Mouse (Mus musculus) embryonic facial prominence, embryonic 14.5 days (tissue): ENCODE measurements around the gene Olfr1373. TPM values are rescaled to one million over a fixed set of nuclear protein-coding genes. Genes with fewer than 3 reads are reported as not detected.
A peak's percentile ranks its signal among the peaks of the same experiment; 100 is the strongest.
"Not testable (repeated sequence)": the region's sequence is repeated elsewhere in the genome, so short reads cannot be mapped to it uniquely, and the experiment has no call there.

ENCODE experiments used
- ATAC-seq: fragments of 200-750 bp; cut with Nextera tagmentation; 2 replicates; pipeline ENCODE4 v1.8.0; 2017; ENCODE audit warnings: low read depth, moderate number of reproducible peaks, moderate TSS enrichment
- DNase-seq: peaks from one replicate; pipeline ENCODE4 v3.0.0-alpha.2; 2015; ENCODE audit warnings: low spot score
- H3K27ac ChIP-seq: fragments of 300-500 bp; sonication (generic); replicated peaks from 2 replicates; pipeline ENCODE4 v1.5.1; 2014; ENCODE audit warnings: low read depth, mild to moderate bottlenecking, low read length, moderate library complexity
- H3K27me3 ChIP-seq: fragments of 300-500 bp; sonication (generic); replicated peaks from 2 replicates; pipeline ENCODE4 v1.6.1; 2014; ENCODE audit warnings: low read length; ENCODE audit not compliant: control insufficient read depth, insufficient read depth
- H3K36me3 ChIP-seq: fragments of 300-500 bp; sonication (generic); 2 replicates; pipeline ENCODE4 v1.6.1; 2014; ENCODE audit warnings: low read length, mixed read lengths; ENCODE audit not compliant: control insufficient read depth, insufficient read depth
- H3K4me1 ChIP-seq: fragments of 300-500 bp; sonication (generic); 2 replicates; pipeline ENCODE4 v1.6.1; 2014; ENCODE audit warnings: antibody characterized with exemption, low read length; ENCODE audit not compliant: control insufficient read depth, insufficient read depth
- H3K4me2 ChIP-seq: fragments of 300-500 bp; sonication (generic); 2 replicates; pipeline ENCODE4 v1.6.1; 2014; ENCODE audit warnings: low read depth, mild to moderate bottlenecking, low read length, moderate library complexity, mixed read lengths
- H3K4me3 ChIP-seq: fragments of 300-500 bp; sonication (generic); 2 replicates; pipeline ENCODE4 v1.5.1; 2014; ENCODE audit warnings: low read depth, mild to moderate bottlenecking, low read length
- H3K9ac ChIP-seq: fragments of 300-500 bp; sonication (generic); 2 replicates; pipeline ENCODE4 v1.6.1; 2014; ENCODE audit warnings: low read depth, mild to moderate bottlenecking, low read length, moderate library complexity, mixed read lengths
- H3K9me3 ChIP-seq: fragments of 300-500 bp; sonication (generic); 2 replicates; pipeline ENCODE4 v1.6.1; 2016; ENCODE audit warnings: low read length; ENCODE audit not compliant: control insufficient read depth
- WGBS: fragments of 180-500 bp; shearing (Covaris S2); extraction: QIAGEN DNeasy Blood & Tissue Kit; methylation state at CpG from one replicate; pipeline ENCODE4 v1.1.7; 2014; 5-methylcytosine and 5-hydroxymethylcytosine counted together
- polyA plus RNA-seq: library from polyadenylated mRNA; unstranded; fragments of >200 nt; fragmentation: Nextera tagmentation; extraction: Ambion mirVana; gene quantifications from 2 replicates; pipeline ENCODE4 v1.2.1, GENCODE M21; 2014

Gene Olfr1373
- polyA plus RNA-seq, 1 experiment from 2014 or later: not detected

DNA sequence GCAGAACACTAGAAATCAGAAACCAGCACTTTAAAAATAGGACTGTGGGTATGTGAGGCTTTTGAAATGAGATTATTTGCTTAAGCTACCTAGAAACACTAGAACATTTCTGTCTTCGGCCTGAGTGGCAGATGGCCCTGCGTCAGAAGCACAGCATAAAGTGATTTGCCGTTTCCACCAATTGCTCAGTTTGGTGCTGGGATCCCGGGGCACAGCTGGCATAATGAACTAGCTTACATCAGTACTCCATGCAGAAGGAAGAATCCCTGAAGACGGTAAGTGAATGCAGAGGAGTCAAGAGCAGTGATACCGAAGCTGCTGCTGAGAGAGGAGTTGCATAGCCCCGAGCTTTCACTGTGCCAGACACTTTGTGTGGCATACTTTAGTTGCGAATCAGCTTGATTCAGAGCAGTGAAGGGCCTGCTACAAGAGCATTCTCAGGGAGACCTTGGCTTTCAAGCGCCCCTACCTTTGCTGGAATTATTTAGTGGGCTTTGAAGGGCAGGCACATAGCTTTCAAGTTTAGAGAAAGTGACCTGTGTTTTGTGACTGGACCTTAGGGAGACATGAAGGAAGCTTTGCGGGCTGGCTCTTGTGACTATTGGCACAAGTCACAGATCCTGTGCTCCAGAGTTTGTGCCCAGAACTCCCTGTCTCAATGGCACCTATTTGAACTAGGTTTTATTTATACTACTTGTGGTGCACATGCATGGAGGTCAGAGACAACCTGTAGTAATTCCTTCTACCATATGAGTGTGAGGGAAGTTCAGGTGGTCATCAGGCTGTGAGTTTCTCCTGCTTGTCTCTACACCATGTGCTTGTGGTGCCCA, 15.5 kb downstream of the Olfr1373 start:
- 0 out of 2 replicates have a peak, but pooled peaks cover 3% of the 10 kb centered on the region for H3K9me3 ChIP-seq
- H3K36me3 ChIP-seq: peaks cover 19% of the 10 kb centered on the region
- no peak overlapping the region for H3K27ac ChIP-seq
- no peaks in the 10 kb centered on the region for H3K27me3 ChIP-seq
- 0 out of 2 replicates have a peak, but pooled peaks have one; percentile 34 for ATAC-seq
- peak; percentile 12 for DNase-seq
- no peak overlapping the region for H3K4me2 ChIP-seq
- no peak overlapping the region for H3K4me3 ChIP-seq
- no peak overlapping the region for H3K9ac ChIP-seq
- WGBS: 74% methylated on average over 10 of the region's 10 CpGs
- no peaks in the 10 kb centered on the region for H3K4me1 ChIP-seq

- DNase-seq: no peak
Measured at GRCm38 (mm10) chr11:52129171-52129570, 16.2 kb downstream of the Olfr1373 start.

GRCm38 (mm10) chr11:52128316-52129061, 16.8 kb downstream of the Olfr1373 start:
- H3K4me1 ChIP-seq: no peaks in the 10 kb centered on the region
- 0 out of 2 replicates have a peak overlapping the region, but pooled peaks have one; percentile 28 for H3K27ac ChIP-seq
- no peak overlapping the region for H3K4me2 ChIP-seq
- peaks cover 31% of the 10 kb centered on the region for H3K36me3 ChIP-seq
- no peaks in the 10 kb centered on the region for H3K27me3 ChIP-seq
- DNase-seq (no peak), ATAC-seq (no peak)
- H3K9me3 ChIP-seq: no peaks in the 10 kb centered on the region
- WGBS: 66% methylated on average over 5 of the region's 5 CpGs
- no peak overlapping the region for H3K4me3 ChIP-seq
- no peak overlapping the region for H3K9ac ChIP-seq

More at GRCm38 (mm10) chr11:52129171-52129570, 16.2 kb downstream of the Olfr1373 start:
- Histone ChIP-seq H3K27me3 (no peaks in the 10 kb centered on the region), H3K4me2 (no peak overlapping the region), H3K9me3 (no peaks in the 10 kb centered on the region), H3K9ac (no peak overlapping the region), H3K4me3 (no peak overlapping the region), H3K36me3 (peaks cover 25% of the 10 kb centered on the region), H3K27ac (no peak overlapping the region), H3K4me1 (no peaks in the 10 kb centered on the region)
- 0 out of 2 replicates have a peak, but pooled peaks have one; percentile 32 for ATAC-seq
- WGBS: 31% methylated on average over 3 of the region's 3 CpGs

- Histone ChIP-seq H3K27ac (no peak overlapping the region), H3K4me3 (no peak overlapping the region), H3K36me3 (peaks cover 38% of the 10 kb centered on the region), H3K27me3 (no peaks in the 10 kb centered on the region), H3K9me3 (no peaks in the 10 kb centered on the region), H3K9ac (no peak overlapping the region), H3K4me1 (no peaks in the 10 kb centered on the region), H3K4me2 (no peak overlapping the region)
- peak; percentile 18; the same call in 1 of the 2 replicates for ATAC-seq
- WGBS: 76% methylated on average over 5 of the region's 5 CpGs
- no peak for DNase-seq
Measured at GRCm38 (mm10) chr11:52127760-52128159, 17.6 kb downstream of the Olfr1373 start.

DNA sequence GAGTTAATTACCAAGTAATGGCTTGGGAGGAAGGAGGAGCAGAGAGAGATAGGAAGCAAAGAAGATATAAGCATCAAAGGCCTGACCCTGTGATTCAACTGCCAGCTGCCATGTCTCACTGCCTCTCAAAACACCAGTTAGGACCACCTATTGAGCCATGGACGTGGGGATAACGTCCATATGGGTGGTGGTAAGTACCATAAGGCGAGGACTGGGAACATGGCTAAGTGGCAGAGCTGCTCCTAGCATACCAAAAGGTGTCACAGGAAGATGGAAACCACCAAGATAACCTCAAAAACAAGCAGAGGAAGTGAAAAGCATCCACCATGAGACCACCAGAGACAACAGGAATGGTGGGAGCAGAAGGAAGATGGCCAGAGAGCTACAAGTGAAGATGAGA, 18.2 kb downstream of the Olfr1373 start:
- 78% methylated on average over 3 of the region's 3 CpGs for WGBS
- Histone ChIP-seq H3K4me3 (no peak overlapping the region), H3K36me3 (peaks cover 44% of the 10 kb centered on the region), H3K27me3 (no peaks in the 10 kb centered on the region), H3K9ac (no peak overlapping the region), H3K27ac (no peak overlapping the region), H3K4me2 (no peak overlapping the region), H3K4me1 (no peaks in the 10 kb centered on the region), H3K9me3 (no peaks in the 10 kb centered on the region)
- ATAC-seq (no peak), DNase-seq (no peak)

- H3K27ac ChIP-seq: no peak overlapping the region
- no peaks in the 10 kb centered on the region for H3K27me3 ChIP-seq
- no peak overlapping the region for H3K4me2 ChIP-seq
- ATAC-seq (no peak), DNase-seq (no peak)
- no peak overlapping the region for H3K4me3 ChIP-seq
- H3K36me3 ChIP-seq: peaks cover 70% of the 10 kb centered on the region
- H3K9me3 ChIP-seq: 0 out of 2 replicates have a peak, but pooled peaks cover 5% of the 10 kb centered on the region
- no peak overlapping the region for H3K9ac ChIP-seq
- 87% methylated on average over 4 of the region's 4 CpGs for WGBS
- no peaks in the 10 kb centered on the region for H3K4me1 ChIP-seq
Measured at GRCm38 (mm10) chr11:52124468-52124867, 20.9 kb downstream of the Olfr1373 start.

GRCm38 (mm10) chr11:52122045-52122444, 23.3 kb downstream of the Olfr1373 start:
- no peak overlapping the region for H3K4me2 ChIP-seq
- peaks cover 89% of the 10 kb centered on the region for H3K36me3 ChIP-seq
- H3K9ac ChIP-seq: no peak overlapping the region
- DNase-seq (no peak), ATAC-seq (no peak)
- 0 out of 2 replicates have a peak, but pooled peaks cover 5% of the 10 kb centered on the region for H3K9me3 ChIP-seq
- no peaks in the 10 kb centered on the region for H3K4me1 ChIP-seq
- WGBS: 93% methylated on average over 6 of the region's 6 CpGs
- H3K4me3 ChIP-seq: no peak overlapping the region
- no peak overlapping the region for H3K27ac ChIP-seq
- H3K27me3 ChIP-seq: no peaks in the 10 kb centered on the region

DNA sequence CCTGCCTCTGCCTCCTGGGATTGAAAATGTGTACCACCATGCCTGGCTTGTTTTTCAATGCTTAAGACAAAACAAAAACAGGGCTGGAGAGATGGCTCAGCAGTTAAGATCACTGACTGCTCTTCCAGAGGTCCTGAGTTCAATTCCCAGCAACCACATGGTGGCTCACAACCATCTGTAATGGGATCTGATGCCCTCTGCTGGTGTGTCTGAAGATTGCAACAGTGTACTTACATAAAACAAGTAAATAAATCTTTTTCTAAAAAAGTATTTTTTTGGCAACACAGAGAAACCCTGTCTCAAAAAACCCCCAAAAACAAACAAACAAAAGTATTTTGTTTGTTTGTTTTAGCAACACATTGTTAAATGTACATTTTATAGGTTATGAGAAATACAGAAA, 24.9 kb downstream of the Olfr1373 start:
- H3K4me2 ChIP-seq, H3K27ac ChIP-seq, H3K27me3 ChIP-seq, H3K4me1 ChIP-seq, DNase-seq, H3K9me3 ChIP-seq, H3K4me3 ChIP-seq, H3K9ac ChIP-seq, ATAC-seq: not testable (repeated sequence)
- peaks cover 98% of the 10 kb centered on the region for H3K36me3 ChIP-seq
